Mouse (Mus musculus) testis, adult 2 months (tissue): ENCODE measurements around the gene Fbxl21. TPM values are rescaled to one million over a fixed set of nuclear protein-coding genes. Genes with fewer than 3 reads are reported as not detected.

Experiments
- H3K27ac ChIP-seq: fragments of 200-500 bp; 2 replicates; pipeline ENCODE4 v1.5.1; 2012; ENCODE audit warnings: low read depth, low read length; ENCODE audit not compliant: control insufficient read depth, insufficient read depth
- H3K27me3 ChIP-seq: fragments of 200-500 bp; 2 replicates; pipeline ENCODE4 v1.6.1; 2012; ENCODE audit warnings: mild to moderate bottlenecking, low read length, moderate library complexity; ENCODE audit not compliant: control insufficient read depth, insufficient read depth
- H3K36me3 ChIP-seq: fragments of 200-500 bp; 2 replicates; pipeline ENCODE4 v1.6.1; 2012; ENCODE audit warnings: mild to moderate bottlenecking, low read length; ENCODE audit not compliant: control insufficient read depth, insufficient read depth
- H3K4me1 ChIP-seq: fragments of 200-500 bp; 2 replicates; pipeline ENCODE4 v1.6.1; 2012; ENCODE audit warnings: low read length; ENCODE audit not compliant: control insufficient read depth, insufficient read depth
- H3K4me3 ChIP-seq: fragments of 200-500 bp; 2 replicates; pipeline ENCODE4 v1.5.1; 2012; ENCODE audit warnings: low read depth, mild to moderate bottlenecking, low read length, moderate library complexity, mixed read lengths; ENCODE audit not compliant: control insufficient read depth
- CTCF ChIP-seq: fragments of 200-500 bp; IDR thresholded peaks from 2 replicates; pipeline ENCODE4 v1.5.1; 2012; ENCODE audit warnings: low read depth, mild to moderate bottlenecking, inconsistent platforms, low read length, moderate library complexity; ENCODE audit not compliant: control insufficient read depth, insufficient read depth, insufficient replicate concordance
- POLR2A ChIP-seq: fragments of 200-500 bp; IDR thresholded peaks from 2 replicates; pipeline ENCODE4 v1.6.1; 2012; ENCODE audit warnings: low read depth, mild to moderate bottlenecking, inconsistent platforms, low read length, moderate library complexity; ENCODE audit not compliant: control insufficient read depth
- polyA plus RNA-seq: library from polyadenylated mRNA; depleted of rRNA; stranded (reverse); fragments of >200 nt; gene quantifications from 2 replicates; pipeline ENCODE4 v1.2.3, GENCODE M21; 2012; rRNA removed

Gene Fbxl21
- polyA plus RNA-seq, 1 experiment, result 0.64 TPM

DNA sequence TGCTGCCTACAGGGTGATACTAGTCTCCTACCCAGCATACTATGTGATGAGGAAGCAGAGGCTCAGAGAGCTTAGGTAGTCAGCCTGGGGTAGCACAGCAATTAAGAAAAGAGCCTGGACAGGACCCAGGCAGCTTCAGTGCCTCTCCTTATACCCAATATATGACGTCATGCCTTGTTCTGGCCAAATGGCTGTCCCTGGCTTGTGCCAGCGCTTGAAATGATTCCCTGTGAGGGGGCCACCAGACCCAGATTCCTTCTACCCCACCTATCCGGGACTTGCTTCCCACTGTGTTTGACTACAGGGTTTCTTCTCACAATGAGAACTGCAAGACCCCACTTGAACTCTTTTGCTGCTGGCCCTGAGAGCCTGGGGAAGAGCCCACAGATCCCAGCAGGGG is 59.2 kb downstream of the Fbxl21 start:
- TF ChIP-seq POLR2A (no peak), CTCF (no peak)
- Histone ChIP-seq H3K36me3 (no peaks in the 10 kb centered on the region), H3K27ac (no peak overlapping the region), H3K27me3 (no peaks in the 10 kb centered on the region), H3K4me3 (no peak overlapping the region), H3K4me1 (no peaks in the 10 kb centered on the region)

DNA sequence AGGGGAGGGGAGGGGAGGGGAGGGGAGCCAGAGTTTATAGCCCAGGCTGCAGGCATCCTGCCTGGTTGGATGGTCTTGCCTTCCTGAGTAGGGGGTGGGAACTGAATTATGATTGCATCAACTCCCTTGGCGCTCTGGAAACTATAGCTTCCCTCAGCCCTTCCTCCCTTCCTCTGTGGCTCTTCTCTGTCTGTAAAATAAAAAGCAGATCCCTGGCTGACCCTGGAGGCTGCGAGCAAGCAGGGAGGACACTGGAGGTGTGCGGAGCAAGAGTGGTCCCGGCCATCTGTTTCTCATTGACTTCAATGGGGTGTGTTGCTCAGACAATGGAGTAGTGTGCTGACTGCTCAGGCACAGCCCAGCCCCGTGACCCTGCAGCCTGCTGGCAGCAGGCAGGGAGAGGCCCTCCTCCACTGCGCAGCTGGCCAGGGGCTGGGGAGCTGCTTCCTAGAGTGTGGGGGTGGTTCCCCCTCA is 59.7 kb downstream of the Fbxl21 start:
- no peak overlapping the region for H3K4me3 ChIP-seq
- no peaks in the 10 kb centered on the region for H3K36me3 ChIP-seq
- TF ChIP-seq CTCF, result no peak
- TF ChIP-seq POLR2A, result no peak
- H3K27me3 ChIP-seq, result no peaks in the 10 kb centered on the region
- H3K27ac ChIP-seq, result no peak overlapping the region; the same call in 1 of the 2 replicates
- H3K4me1 ChIP-seq, result no peaks in the 10 kb centered on the region

DNA sequence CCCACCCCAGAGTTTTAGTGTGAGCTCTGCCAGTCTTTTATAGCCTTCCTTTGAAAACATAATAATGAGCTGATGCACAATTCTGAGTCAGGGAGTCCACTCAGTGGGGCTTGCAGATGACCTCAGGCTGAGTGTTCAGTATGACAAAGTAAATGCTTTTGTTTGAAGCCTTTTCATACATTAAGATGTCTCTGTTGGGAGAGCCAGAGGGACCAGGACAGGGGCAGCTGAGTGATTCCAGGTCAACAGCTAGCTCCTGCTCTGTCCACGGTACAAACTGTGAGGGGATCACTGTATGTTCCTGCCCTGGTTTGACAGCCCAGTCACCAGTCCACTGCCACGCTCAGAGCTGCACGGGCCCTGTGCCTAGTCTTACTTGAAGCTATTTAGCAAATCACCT is 60.4 kb downstream of the Fbxl21 start:
- Histone ChIP-seq H3K4me3 (no peak overlapping the region), H3K36me3 (no peaks in the 10 kb centered on the region), H3K27ac (no peak overlapping the region), H3K27me3 (no peaks in the 10 kb centered on the region), H3K4me1 (no peaks in the 10 kb centered on the region)
- no peak for TF ChIP-seq POLR2A
- TF ChIP-seq CTCF, result no peak

DNA sequence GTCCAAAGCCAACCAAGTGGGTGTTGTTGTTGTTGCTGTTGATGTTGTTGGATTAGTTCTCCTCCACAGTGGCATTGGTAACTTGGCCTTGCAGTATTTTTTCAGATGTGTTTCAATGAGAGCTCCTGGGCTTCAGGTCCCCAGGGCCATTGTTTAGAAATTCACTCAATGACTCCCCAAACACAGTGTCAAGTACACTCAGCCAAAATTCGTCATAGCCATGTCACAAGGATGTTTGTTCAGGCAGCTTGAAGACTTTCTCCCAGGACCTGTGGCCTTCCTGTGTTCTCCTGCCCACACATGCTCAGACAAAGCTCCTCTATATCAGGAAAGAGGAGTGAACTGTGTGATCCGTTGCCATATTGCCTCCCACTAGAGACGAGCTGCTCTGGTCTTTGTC is 63.8 kb downstream of the Fbxl21 start:
- TF ChIP-seq POLR2A, result no peak
- TF ChIP-seq CTCF, result no peak
- H3K27me3 ChIP-seq, result no peaks in the 10 kb centered on the region
- no peak overlapping the region for H3K4me3 ChIP-seq
- no peak overlapping the region for H3K27ac ChIP-seq
- no peaks in the 10 kb centered on the region; the same call in 1 of the 2 replicates for H3K4me1 ChIP-seq
- H3K36me3 ChIP-seq, result no peaks in the 10 kb centered on the region

Other genes starting within 250 kb of the Fbxl21 start
- gene Cxcl14, start 225.9 kb upstream of the Fbxl21 start, polyA plus RNA-seq, result 1.3 and 7.1 TPM in 2 replicates
- gene Gm3045, start 95.9 kb upstream of the Fbxl21 start, polyA plus RNA-seq, result 27.1 and 27.9 TPM in 2 replicates
- gene Slc25a48, start 84.1 kb upstream of the Fbxl21 start, polyA plus RNA-seq, result 0.37 and 0.77 TPM in 2 replicates
- gene Il9, start 40.2 kb upstream of the Fbxl21 start, polyA plus RNA-seq, result 0.59 and 0.67 TPM in 2 replicates
- gene Lect2, start 26.0 kb downstream of the Fbxl21 start, polyA plus RNA-seq, result not detected in 2 replicates
- 10.4 and 12.5 TPM in 2 replicates for gene Tgfbi, start 87.1 kb downstream of the Fbxl21 start, polyA plus RNA-seq
- gene Smad5, start 180.5 kb downstream of the Fbxl21 start, polyA plus RNA-seq, result 11.8 and 13.6 TPM in 2 replicates
- gene Gm45623, start 231.4 kb downstream of the Fbxl21 start, polyA plus RNA-seq, result 0.25 and 0.60 TPM in 2 replicates